Mouse (Mus musculus): ENCODE measurements at regions not wholly inside any gene's neighbourhood (a gene's known extent, or its start where the extent isn't known, plus 50 kb on each side); places are given as distances from the start of the nearest gene placed in this dataset.

DNA sequence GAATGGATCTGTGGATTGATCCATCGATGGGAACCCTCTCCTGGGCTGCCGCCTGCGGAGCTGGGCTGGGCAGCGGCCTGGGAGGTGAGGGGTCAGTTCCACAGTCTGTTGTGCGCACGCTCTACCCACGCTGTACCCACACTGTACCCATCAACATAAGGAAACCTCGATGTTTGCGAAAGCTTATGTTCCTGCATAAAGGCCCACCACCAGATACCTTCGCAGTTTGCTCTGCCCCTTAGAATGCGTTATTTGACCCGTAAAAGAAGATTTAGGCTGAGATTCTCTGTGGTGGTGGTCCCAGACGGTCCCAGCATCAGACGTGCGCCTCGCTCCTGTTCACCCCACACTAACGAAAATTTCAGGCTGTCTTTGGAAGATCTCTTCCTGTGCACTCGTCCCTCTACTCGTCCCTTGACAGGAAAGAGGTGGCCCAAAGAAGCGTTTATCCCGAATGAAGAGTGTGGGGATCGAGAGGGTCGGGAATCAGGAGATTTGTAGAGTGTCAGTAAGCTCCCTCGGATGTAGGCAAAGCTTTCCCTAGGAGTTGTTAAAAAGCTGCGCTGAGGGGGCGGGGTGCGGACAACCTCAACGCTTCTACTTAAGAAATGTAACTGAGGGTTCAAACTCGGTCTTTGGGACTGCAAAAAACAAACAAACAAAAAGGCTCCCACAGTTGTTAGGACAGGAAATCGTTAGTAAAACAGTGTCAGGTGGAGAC lies 123.9 kb downstream of the Tmem161b start:
- DNase-seq (ENCODE audit: low spot score in 2 of 2) = peak; percentile 31 to 49
- intact Hi-C loops (cut with DNase I) = loop anchor here (2.0 to 5.0 kb wide), 7 partner anchors 124 to 684 kb away; partner anchors contain the start of gene Tmem161b

DNA sequence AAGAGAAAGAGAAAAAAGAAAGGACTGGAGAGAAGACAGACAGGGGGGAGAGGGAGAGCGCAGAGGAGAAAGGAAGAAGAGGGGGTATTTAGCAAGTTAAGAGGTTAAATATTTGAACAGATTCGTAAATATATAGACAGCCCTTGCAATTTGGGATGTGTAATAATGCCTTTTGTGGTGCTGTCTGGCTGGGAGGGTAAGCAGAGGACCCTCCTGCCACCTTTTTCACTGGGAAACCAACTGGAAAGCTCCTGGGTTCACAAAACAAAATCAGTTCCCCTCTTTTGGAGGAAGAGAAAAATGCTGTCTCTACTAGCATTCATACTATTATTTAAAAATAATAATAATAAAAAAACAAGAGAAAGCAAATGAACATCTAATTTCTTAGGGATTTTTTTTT lies 124.5 kb downstream of the Tmem161b start:
- DNase-seq (ENCODE audit: low spot score in 2 of 2) = no peak
- intact Hi-C loops (cut with DNase I) = loop anchor here (2.0 to 5.0 kb wide), 6 partner anchors 124 to 684 kb away; partner anchors contain the start of gene Tmem161b

DNA sequence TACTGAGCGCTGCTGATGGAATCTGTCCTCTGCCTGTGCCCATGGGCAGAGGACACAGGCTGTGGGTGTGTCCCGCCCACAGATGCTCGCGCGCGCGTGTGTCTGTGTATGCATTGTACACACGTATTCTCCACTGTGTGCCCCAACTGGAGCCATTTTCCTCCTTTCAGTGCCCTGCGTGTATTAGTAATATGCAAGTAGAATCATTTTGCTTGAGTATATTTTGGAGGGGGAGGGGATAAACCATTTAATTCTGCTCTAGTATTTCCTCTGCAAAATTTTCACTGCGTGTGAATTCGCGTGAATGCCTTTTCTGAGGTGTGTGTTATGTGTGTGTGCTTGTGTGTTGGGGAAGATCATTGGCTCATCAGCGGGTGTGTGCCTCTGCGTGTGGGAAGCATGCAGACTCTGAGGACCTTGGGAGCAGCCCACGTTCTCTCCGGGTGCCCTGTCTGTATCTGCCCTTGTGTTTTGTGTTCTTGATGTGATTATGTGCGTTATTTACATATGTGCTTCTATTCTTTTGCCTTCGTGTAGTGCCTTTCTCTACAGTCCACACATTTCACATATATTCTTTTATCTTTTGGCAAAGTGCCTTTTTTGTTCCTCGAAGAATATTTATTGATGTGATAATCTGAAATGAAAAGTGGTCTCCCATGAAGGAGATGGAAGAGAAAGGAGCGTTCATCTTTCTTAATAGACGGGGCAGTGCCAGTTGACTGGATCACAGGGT lies 125.3 kb downstream of the Tmem161b start:
- intact Hi-C loops (cut with DNase I) = loop anchor here (2.0 to 5.0 kb wide), 6 partner anchors 125 to 685 kb away; partner anchors contain the start of gene Tmem161b

DNA sequence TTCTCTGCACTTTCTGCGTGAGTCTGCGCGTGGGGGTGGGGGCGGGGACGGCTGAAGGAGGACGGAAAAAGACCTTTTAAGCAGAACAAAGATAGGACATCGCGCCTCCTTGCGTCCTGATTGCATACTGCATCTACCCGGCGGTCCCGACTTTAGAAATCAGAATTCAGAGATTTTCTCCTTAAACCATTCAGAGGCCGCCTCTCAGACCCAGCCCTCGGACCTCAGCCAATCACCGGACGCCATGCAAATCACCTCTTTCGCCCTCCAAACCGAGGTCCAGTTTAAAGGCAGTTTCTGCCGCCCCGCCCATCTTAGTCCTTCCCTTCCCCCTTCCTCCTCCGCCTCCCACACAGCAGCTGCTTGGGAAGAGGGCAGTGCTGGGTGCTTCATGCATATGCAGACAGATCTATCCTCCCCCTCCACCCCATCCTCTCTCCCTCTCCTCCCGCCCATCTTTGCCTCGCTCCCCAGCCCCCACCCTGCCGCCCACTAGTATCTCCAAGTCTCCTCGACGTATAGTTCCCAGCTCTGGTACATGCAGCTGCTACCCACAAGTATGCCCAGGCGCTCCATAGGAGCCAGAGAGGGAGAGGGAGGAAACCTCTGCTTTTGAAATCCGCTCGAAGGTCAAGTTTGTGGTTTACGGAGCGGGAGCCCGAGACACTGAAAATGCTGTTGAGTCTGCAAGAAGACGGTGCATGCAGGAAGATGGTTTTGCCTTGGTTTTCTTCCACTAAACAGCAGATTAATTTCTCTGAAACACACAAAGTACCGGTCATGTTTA lies 126.0 kb downstream of the Tmem161b start:
- intact Hi-C loops (cut with DNase I) = loop anchor here (2.0 to 5.0 kb wide), 8 partner anchors 126 to 686 kb away; partner anchors contain the start of gene Tmem161b
- DNase-seq (ENCODE audit: low spot score in 2 of 2) = peak; percentile 99 to 100

More for the DNA sequence above, 125.3 kb downstream of the Tmem161b start:
- DNase-seq (ENCODE audit: low spot score in 2 of 2) = peak; percentile 59 to 78

DNA sequence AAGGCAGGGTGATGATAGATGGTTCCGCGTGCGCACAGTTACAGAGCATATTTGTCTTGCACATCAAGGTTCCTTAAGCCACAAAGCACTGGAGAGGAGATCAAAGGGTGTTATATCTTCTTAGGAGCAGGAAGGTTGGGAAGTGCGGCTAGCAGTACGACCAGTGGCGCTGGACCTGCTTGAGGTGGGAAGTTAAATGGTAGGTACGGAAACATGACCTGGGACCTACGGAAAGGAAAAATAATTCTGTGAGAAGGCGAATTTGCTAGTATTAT lies 126.5 kb downstream of the Tmem161b start:
- DNase-seq (ENCODE audit: low spot score in 2 of 2) = no peak
- intact Hi-C loops (cut with DNase I) = loop anchor here (2.0 to 5.0 kb wide), 5 partner anchors 126 to 686 kb away; partner anchors contain the start of gene Tmem161b

DNA sequence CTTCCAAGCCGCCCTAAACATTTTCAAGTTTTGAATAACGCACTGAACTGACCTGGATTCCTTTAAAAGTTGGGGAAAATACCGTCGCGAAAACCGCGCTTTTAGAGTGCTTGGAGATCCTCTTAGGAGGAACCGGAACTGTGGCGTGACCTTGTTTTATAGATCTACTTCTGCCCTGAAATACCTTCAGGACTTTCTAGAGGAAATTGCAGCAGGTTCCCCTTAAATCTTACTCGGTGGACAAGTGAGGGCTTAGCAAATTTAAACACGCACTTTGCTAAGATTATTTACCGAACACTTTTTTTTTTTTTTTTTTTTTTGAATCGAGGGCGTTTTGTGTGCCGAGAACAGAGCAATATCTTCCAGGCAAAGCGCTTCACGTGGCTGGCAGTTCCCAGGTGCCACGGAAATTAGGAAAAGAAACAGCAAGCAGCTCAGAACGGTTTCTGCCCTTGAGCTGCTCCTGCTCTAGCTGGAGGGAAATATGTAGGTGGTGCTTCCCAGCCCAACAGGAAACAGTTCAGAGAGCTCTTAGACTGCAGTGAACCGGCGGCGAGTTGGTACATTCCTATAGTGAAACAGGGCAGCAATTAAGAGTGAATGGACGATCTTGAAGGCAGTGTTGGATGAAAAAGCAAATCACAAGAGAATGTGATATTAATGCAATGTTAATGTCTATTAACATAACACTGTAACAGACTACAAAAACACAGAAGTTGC lies 127.1 kb downstream of the Tmem161b start:
- intact Hi-C loops (cut with DNase I) = loop anchor here (2.0 to 5.0 kb wide), 5 partner anchors 127 to 687 kb away; partner anchors contain the start of gene Tmem161b
- DNase-seq (ENCODE audit: low spot score in 2 of 2) = peak; percentile 74 to 82

DNA sequence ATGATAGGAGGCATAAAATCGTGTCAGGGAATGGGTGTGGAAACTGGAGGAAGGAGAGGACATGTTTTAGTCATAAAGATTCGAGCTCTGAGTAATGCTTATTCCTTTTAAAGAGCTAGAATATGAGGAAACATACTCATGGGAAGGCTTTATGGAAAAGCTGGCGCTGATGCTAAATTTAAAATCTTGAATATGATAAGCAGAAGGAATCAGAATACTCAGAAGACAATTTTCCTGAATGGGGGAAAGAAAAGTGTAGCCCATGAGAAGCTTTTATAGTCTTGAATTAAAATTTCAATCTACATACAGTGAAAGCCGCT lies 127.6 kb downstream of the Tmem161b start:
- DNase-seq (ENCODE audit: low spot score in 2 of 2) = peak in 1 of 2 experiments; percentile 69

DNA sequence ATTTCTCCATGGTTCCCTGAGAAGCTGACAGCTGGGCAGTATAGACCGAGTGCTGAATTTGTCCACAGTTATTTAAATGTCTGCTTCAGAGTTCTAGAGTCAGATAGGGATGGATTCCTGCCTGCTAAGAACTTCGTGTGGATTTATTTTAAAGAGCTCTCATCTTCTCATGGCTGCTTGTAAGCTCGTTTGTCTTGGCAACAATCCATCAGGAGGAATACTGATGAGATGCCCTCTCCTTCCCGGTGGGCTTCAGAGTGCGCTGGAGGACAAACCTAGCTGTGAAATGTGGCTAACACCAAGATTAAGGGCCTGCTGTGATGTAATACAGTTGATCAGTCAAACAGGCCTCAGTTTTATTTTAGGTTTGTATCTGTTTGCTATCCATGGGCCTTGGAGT lies 128.7 kb downstream of the Tmem161b start:
- intact Hi-C loops (cut with DNase I) = no loop called here
- DNase-seq (ENCODE audit: low spot score in 2 of 2) = no peak

More for the DNA sequence above, 127.6 kb downstream of the Tmem161b start:
- intact Hi-C loops (cut with DNase I) = loop anchor here (2.0 to 5.0 kb wide), 5 partner anchors 127 to 687 kb away; partner anchors contain the start of gene Tmem161b

DNA sequence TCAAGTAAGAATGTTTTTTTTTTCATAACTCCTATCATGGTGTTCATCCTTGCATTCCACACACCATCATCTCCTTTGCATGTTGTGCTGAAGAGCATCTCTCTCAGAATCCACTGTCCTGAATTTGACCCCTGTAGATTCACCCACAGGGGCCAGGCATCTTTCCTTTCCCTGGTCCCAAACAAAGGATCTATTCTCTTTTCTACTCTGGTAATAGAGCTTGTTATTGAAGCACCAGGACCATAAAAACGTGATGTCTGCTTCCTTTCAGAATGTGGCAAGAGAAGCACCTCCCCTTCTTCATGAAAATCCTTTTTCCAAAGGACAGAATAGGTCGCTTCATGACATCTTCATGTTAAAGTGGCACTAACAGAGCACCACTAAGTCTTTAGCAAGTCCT lies 134.4 kb downstream of the Tmem161b start:
- intact Hi-C loops (cut with DNase I) = no loop called here
- DNase-seq (ENCODE audit: low spot score in 2 of 2) = no peak

DNA sequence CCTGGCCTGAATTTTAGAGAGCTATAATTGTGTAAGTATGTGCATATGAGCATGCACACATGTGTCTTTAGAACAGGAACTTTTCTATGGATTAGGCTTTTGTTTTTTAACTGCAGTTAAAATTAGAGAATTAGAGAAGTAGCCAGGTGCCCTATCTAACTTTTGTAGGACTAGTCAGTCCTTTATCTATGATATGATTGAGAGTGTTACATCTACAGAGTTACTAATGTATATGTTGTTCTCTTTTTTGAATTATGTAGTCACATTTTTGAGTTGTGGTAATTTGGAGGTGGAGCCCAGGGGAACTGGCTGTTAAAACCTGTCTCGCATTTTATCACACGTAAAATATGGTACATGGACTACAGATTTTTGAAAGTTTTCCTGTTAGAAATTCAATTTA lies 138.4 kb downstream of the Tmem161b start:
- intact Hi-C loops (cut with DNase I) = no loop called here
- no peak for DNase-seq (ENCODE audit: low spot score in 2 of 2)

DNA sequence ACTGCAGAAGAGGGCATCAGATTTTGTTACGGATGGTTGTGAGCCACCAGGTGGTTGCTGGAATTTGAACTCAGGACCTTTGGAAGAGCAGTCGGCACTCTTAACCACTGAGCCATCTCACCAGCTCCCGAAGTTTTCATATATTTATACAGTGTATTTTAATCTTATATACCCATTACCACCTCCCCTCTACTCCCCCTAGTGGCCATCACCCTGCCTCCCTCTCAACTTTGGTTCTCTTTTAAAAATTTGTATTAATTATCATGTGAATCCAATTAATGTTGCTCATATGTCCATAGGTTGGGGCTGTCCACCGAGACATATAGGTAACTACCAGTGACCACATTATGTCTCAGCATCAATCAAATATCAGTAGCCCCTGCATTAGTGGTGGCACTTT lies 142.0 kb downstream of the Tmem161b start:
- DNase-seq (ENCODE audit: low spot score in 2 of 2) = no peak
- intact Hi-C loops (cut with DNase I) = no loop called here

DNA sequence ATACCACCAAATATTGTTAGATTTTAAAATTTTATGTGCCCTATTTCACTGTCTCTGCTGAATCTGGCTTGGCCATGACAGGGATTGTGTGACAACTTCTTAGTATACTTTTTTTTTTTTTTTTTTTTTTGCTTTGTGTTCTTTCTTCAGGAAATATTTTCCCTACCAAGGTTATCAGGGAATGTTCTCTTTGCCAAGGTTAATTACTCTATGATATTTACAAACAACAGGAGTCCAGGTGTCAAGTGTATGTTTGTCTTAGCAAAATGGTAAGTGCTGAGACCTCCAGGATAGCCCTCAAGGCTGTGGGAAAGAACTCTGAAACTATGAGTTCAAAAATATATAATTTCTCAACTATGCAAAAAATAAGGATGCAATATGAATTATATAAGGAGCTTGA lies 143.4 kb downstream of the Tmem161b start:
- intact Hi-C loops (cut with DNase I) = loop anchor here (5.0 kb wide), 1 partner anchor 247 kb away; no protein-coding TSS in a partner anchor
- no peak for DNase-seq (ENCODE audit: low spot score in 2 of 2)

DNA sequence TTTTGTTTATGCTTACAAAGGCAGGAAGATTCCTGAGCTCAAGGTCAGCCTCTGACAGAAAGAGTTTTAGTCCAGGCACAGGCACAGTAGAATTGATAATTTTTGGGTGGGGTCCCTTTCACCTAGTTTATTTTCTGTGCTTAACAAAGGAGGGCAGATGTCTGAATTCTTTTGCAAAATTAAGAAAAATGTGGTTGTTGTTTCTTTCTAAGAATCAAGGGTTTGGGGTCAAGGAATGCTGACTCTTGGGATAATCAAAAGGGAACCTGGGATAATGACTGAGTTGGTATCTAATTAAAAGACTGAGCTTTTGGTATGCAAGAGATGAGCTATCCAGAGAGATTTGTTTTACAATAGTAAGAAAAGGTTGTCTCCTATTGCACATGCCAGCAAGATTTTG lies 143.9 kb downstream of the Tmem161b start:
- intact Hi-C loops (cut with DNase I) = loop anchor here (5.0 kb wide), 1 partner anchor 246 kb away; no protein-coding TSS in a partner anchor

DNA sequence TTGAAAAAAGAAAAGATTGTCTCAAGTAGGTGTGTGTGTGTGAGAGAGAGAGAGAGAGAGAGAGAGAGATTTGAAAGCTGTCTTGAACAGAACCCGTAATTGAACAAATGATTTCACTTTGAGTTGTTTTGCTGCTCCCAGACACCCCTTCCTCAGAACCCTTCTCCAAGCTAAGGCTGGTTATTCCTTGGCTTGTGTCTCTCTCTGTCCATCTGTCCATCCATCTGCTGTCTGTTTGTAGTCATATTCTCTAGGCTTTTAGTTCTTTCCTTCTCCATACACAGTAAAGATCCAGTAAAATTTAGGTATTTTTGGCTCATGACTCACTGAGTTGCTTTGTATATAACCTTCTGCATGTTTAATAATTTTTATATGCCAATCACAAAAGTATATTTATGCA lies 144.7 kb downstream of the Tmem161b start:
- DNase-seq (ENCODE audit: low spot score in 2 of 2) = no peak
- intact Hi-C loops (cut with DNase I) = loop anchor here (5.0 kb wide), 1 partner anchor 245 kb away; no protein-coding TSS in a partner anchor

More for the DNA sequence above, 143.9 kb downstream of the Tmem161b start:
- DNase-seq (ENCODE audit: low spot score in 2 of 2) = no peak

DNA sequence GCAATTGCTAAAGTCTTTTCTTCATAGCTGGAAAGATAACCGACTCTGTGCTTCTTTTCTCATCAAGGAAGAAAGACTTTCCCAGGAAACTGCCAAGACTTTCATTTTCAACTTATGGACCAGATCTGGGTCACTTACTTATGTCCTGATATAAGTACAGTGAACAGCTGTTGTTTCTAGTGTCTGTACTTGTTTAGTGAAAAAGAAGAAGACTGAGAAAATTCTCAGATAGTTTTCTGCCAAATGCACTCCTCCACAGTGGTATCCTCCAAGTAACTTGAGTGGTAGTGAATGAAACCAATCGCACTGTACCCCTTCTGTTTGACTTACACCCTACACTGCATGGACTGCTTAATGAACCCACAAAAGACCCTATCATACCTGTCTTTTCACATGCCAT lies 146.1 kb downstream of the Tmem161b start:
- DNase-seq (ENCODE audit: low spot score in 2 of 2) = peak in 1 of 2 experiments; percentile 39
- intact Hi-C loops (cut with DNase I) = loop anchor here (5.0 kb wide), 1 partner anchor 244 kb away; no protein-coding TSS in a partner anchor

DNA sequence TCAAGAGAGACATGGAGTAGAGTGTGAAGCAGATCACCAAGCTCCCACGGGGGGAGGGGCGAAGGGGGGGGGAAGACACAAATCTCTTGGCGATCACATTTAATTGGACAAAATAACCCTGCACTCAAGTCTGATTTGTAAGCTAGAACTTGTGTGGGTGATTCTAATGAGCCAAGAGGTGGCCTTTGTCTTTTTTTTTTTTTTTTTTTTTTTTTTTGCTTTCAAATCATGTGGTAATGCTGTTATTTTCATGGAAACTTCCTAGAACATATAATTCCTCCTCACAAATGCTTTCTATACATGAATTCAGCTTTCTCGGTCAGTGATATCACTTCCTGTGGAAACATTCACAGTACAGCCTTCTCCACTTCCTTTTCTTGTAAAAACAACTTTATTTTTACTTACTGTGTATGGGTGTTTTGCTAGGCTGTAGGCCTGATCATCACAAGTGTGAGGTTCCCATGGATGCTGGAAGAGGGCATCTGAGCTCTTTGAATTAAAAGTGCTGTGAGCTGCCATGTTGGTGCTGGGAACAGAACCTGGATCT lies 152.7 kb downstream of the Tmem161b start:
- DNase-seq (ENCODE audit: low spot score in 2 of 2) = no peak
- intact Hi-C loops (cut with DNase I) = no loop called here

DNA sequence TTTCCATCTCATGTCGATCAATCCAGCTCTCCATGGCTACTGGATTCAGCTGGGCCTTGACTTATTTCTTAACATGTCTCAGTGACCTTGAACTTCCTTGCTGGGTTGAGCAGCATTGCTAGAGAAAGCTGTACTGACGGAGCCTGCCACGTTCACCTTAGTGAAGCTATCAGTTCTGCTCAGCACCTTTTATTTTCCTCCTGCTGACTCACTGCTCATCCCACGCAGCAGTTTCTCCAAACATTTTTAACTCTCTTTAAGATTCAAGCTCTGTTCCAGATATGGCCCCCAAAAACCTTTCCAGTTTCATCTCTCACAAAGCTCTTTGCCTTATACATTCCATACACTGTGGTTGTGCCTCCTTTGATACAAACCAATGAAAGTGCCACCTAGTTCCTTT lies 153.8 kb downstream of the Tmem161b start:
- DNase-seq (ENCODE audit: low spot score in 2 of 2) = peak; percentile 45 to 50

DNA sequence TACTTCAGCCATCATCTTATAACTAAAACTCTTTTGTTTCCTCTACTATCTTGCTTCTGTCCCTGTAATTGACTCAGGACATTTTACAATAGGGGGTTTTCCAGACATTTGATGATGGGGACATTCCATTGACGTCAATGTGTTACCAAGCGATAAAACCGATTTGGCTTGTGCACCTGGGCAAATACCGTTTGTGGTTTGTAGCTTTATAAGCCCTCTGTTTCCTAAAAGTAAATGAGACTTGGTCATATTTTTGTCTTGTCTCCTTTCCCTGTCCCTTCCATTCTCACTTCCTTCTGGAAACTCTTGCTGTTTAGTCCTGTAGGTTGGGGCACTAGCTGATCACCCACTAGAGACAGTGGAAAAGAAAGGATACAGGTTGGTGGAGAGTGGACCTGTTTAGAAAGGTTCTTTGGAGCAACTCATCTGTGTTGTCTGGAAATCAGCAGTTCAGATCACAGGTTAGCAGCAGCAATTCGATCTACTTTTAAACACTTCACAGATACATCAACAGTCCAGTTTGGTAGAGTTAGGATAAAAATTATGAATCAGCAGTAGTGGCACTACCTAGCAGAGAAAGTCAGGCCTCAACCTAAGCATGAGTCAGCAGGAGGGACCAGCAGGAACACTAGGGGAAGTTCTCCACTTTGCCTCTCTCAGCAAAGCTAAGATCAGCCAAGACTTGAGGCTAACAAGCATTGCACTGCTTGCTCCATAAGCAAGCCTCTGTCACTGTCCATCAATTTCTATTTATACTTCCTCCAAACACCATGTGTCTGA lies 156.6 kb downstream of the Tmem161b start:
- intact Hi-C loops (cut with DNase I) = no loop called here

More for the DNA sequence above, 153.8 kb downstream of the Tmem161b start:
- intact Hi-C loops (cut with DNase I) = no loop called here

More for the DNA sequence above, 156.6 kb downstream of the Tmem161b start:
- no peak for DNase-seq (ENCODE audit: low spot score in 2 of 2)
